Mouse (Mus musculus) thymus, adult 2 months (tissue): ENCODE results near the gene Lsamp.

Source experiments
- CTCF ChIP-seq: fragments of 200-500 bp; IDR thresholded peaks from 2 replicates; pipeline ENCODE4 v1.5.1; 2012; ENCODE audit warnings: mild to moderate bottlenecking, control low read depth, low read length, moderate library complexity, borderline replicate concordance; ENCODE audit not compliant: control insufficient read depth, poor library complexity, insufficient read depth; ENCODE audit errors: extremely low read depth
- POLR2A ChIP-seq: fragments of 200-500 bp; IDR thresholded peaks from 2 replicates; pipeline ENCODE4 v1.6.1; 2012; ENCODE audit warnings: mild to moderate bottlenecking, low read length, control low read depth, moderate library complexity; ENCODE audit not compliant: control insufficient read depth, poor library complexity, insufficient read depth; ENCODE audit errors: extremely low read depth

DNA sequence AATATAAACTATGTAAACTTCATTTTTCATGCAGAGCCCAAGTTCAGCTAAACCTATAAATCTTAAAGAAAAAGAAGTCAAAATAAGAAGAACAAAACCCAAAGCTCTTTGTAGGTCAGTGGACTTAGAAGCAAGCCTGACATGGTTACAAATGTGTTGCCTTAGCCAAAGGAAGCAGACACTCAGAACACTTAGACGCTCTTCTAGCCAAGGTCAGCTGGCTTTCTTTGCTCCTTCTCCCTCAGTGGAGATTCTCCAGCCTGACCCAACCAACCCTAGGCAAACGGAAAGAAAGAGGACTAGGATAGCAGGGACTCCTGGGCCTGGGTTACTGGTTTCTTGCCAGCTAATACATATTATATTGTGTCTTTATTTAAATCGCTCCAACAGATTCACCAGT is 2194.7 kb downstream of the Lsamp start:
- TF ChIP-seq CTCF (no peak), POLR2A (no peak)
